Mouse (Mus musculus) brown adipose tissue, adult 24 weeks (tissue): ENCODE measurements at regions not wholly inside any gene's neighbourhood (a gene's known extent, or its start where the extent isn't known, plus 50 kb on each side); places are given as distances from the start of the nearest gene placed in this dataset.
A peak's percentile ranks its signal among the peaks of the same experiment; 100 is the strongest.

Experiments used
- H3K27ac ChIP-seq: fragments of 200-500 bp; replicated peaks from 2 replicates; pipeline ENCODE4 v1.5.1; 2012; ENCODE audit warnings: low read depth, mild to moderate bottlenecking, low read length
- H3K4me1 ChIP-seq: fragments of 200-500 bp; 2 replicates; pipeline ENCODE4 v1.6.1; 2012; ENCODE audit warnings: low read length, mixed read lengths; ENCODE audit not compliant: control insufficient read depth, insufficient read depth, insufficient read length
- H3K4me3 ChIP-seq: fragments of 200-500 bp; 2 replicates; pipeline ENCODE4 v1.5.1; 2012; ENCODE audit warnings: low read depth, mild to moderate bottlenecking, low read length, moderate library complexity; ENCODE audit not compliant: insufficient read depth

DNA sequence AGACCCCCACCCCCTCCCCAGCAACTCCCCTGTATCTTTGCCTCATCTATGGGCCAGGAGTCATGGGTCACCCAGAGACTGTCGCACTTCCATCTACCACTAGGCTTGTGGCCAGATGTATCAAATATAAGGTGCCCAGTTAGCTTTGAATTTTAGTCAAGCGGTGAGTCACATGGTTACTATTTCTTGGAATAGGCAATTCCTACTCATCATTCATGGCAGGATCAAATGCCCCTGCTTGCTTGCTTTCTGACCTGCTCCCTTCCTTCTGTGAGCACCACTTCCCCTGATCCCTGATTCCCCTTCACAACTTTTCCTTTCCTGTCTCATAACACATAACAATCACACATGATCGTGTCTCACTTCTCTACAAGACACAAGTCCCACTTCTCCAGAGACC lies 288.2 kb upstream of the Jarid2 start:
- Histone ChIP-seq H3K4me3 (no peak overlapping the region), H3K27ac (no peak overlapping the region), H3K4me1 (no peaks in the 10 kb centered on the region)

GRCm38 (mm10) chr13:44449216-44449830 lies 280.0 kb upstream of the Jarid2 start:
- H3K4me3 ChIP-seq = no peak overlapping the region
- H3K4me1 ChIP-seq = peaks cover 2% of the 10 kb centered on the region; the same call in 1 of the 2 replicates
- H3K27ac ChIP-seq = no peak overlapping the region

DNA sequence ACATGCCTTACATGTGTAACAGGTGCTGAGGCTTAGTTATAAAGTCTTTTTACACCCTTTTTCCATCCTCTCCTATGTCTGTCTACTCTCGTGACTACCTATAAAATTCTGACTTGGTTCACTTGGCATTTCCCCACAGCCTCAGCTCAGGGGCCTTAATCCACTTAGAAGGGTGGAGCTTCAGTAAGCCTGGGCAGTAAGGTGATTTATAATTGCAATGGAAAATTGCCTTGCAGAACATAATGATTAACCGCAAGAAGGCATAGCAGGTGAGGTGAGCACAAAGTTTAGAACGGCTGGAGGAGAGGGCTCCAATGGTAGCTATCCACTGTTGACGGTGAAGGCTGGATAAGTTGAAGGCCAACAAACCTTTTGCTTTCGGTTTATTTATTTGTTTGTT lies 278.1 kb upstream of the Jarid2 start:
- Histone ChIP-seq H3K4me1 (peaks cover 2% of the 10 kb centered on the region; the same call in 1 of the 2 replicates), H3K27ac (no peak overlapping the region), H3K4me3 (no peak overlapping the region)

DNA sequence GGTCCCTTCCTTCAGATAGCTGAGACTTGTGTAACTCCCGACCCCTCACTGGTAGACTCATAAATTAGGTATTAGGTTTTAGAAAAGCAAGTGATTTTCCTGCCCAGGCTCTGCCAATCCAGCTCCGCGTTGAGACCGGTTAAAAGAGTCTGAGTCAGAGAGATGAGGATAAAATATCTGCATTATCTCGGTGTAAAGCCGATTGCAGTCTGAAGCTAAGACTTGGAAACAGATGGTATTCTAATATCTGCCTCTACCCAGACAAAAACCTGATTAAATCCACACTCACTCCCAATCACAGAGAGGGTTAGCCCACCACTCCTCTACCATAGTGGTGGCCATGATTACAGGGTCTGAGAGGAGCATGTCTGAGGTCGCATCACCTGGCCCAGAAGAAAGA lies 276.1 kb upstream of the Jarid2 start:
- Histone ChIP-seq H3K27ac (no peak overlapping the region), H3K4me3 (no peak overlapping the region)

GRCm38 (mm10) chr13:44454136-44454535 lies 275.1 kb upstream of the Jarid2 start:
- Histone ChIP-seq H3K4me3 (no peak overlapping the region), H3K4me1 (peaks cover 2% of the 10 kb centered on the region; the same call in 1 of the 2 replicates), H3K27ac (no peak overlapping the region)

More for the DNA sequence above, 276.1 kb upstream of the Jarid2 start:
- H3K4me1 ChIP-seq = peaks cover 2% of the 10 kb centered on the region; the same call in 1 of the 2 replicates

- H3K4me1 ChIP-seq = peaks cover 2% of the 10 kb centered on the region; the same call in 1 of the 2 replicates
- H3K4me3 ChIP-seq = no peak overlapping the region
- H3K27ac ChIP-seq = no peak overlapping the region
These were observed 274.1 kb upstream of the Jarid2 start for GRCm38 (mm10) chr13:44455193-44455592.

GRCm38 (mm10) chr13:44458744-44459143 lies 270.5 kb upstream of the Jarid2 start:
- Histone ChIP-seq H3K27ac (no peak overlapping the region), H3K4me3 (no peak overlapping the region)

DNA sequence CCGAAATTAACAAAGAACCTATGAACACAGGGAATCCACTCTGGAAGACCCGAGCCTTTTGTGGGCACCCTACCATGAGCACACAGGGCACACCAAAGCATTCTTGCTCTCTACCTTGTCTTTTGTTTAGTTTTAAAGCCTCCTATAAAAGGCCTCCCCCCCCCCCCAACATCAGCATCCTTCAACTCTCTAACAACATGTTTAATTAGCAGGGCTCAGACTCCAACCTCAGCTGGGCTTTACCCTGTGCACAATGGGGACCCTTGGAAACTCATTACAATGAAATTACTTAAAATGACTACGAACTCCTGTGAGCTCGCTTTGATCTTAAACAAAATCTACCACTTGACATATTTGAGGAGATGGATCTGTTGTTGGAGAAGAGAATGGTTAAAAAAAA lies 270.1 kb upstream of the Jarid2 start:
- H3K4me3 ChIP-seq = no peak overlapping the region
- H3K4me1 ChIP-seq = no peaks in the 10 kb centered on the region
- no peak overlapping the region for H3K27ac ChIP-seq

More at GRCm38 (mm10) chr13:44458744-44459143, 270.5 kb upstream of the Jarid2 start:
- H3K4me1 ChIP-seq = no peaks in the 10 kb centered on the region

- Histone ChIP-seq H3K4me1 (no peaks in the 10 kb centered on the region), H3K27ac (no peak overlapping the region), H3K4me3 (no peak overlapping the region)
These were observed 265.6 kb upstream of the Jarid2 start for GRCm38 (mm10) chr13:44463675-44464074.

- H3K4me3 ChIP-seq = no peak overlapping the region
- no peak overlapping the region for H3K27ac ChIP-seq
- no peaks in the 10 kb centered on the region; the same call in 1 of the 2 replicates for H3K4me1 ChIP-seq
These were observed 263.7 kb upstream of the Jarid2 start for GRCm38 (mm10) chr13:44465567-44465966.

DNA sequence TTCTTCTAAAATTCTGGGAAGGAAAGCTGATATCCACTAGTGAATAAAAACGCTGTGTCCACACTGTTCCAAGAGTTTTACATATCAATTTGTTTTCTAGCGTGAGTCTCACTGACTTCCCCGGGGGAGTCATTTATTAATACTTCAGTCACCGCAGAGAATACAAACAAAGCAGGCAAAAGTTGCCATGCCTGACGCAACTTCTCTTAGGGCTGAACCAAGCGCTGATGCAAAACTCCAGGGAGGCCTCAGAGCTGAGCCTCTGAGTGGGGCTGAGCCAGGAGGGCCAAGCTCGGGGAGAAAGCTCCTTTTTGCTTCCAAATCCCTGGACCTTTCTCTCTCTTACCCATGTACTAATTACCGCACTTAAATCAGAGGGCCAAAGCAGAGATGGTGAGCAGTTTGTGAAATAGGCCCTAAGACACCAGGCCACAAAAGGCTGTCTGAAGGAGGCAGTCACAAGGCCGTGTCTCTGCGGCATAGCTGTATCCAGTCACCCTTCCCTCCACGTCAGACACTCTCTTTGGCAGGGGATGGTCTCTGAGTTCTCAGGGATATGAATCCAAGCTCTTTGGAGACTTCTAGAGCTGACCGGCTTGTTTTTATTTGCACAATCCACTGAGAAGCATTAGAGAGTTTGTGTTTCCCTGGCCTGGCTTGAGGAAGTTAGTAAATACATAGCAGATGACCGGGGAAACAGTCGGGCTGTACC lies 260.2 kb upstream of the Jarid2 start:
- no peak overlapping the region for H3K4me3 ChIP-seq
- H3K27ac ChIP-seq = peak overlapping the region; percentile 55
- no peaks in the 10 kb centered on the region; the same call in 1 of the 2 replicates for H3K4me1 ChIP-seq

DNA sequence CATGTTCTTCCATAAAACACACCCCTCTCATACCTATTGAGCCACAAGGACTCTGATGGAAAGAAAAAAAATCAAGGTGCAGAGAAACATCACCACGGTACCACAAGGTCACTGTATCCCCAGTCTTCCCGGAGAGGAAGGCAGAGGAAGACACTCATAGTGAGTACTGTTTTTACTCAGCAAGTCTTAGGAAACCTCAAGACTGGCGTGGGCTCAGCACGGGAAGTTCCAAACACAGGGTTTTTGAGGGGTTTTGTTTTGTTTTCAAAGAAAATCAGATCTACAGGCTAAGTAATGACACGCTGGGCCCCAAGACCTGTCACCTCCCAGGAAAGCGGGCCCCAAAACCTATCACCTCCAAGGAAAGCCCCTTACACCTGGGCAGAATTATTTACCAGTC lies 259.6 kb upstream of the Jarid2 start:
- no peaks in the 10 kb centered on the region; the same call in 1 of the 2 replicates for H3K4me1 ChIP-seq
- H3K4me3 ChIP-seq = no peak overlapping the region
- H3K27ac ChIP-seq = peak overlapping the region; percentile 53

GRCm38 (mm10) chr13:44473200-44473599 lies 256.1 kb upstream of the Jarid2 start:
- Histone ChIP-seq H3K4me1 (peaks cover 8% of the 10 kb centered on the region), H3K4me3 (no peak overlapping the region), H3K27ac (no peak overlapping the region)

DNA sequence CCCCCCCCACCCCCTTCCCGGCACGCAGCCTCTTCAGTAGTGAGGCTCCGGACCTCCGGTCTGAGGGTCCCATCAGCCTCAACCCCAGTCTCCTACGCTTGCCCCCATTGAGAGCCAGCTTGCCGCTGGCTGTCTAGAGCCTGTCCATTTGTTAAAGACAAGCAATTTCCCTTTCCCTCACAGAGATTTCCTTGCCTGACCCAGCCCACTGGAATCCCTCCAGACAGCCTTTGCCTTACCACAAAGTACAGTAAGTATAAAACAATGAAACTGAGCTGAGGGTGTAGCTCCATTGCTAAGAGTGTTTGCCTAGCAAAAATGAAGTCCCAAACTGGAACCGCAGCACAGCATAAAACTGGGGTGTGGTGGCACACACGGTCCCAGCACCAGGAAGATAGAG lies 252.4 kb upstream of the Jarid2 start:
- Histone ChIP-seq H3K27ac (no peak overlapping the region), H3K4me1 (peaks cover 19% of the 10 kb centered on the region), H3K4me3 (peak overlapping the region; percentile 11; the same call in 1 of the 2 replicates)

DNA sequence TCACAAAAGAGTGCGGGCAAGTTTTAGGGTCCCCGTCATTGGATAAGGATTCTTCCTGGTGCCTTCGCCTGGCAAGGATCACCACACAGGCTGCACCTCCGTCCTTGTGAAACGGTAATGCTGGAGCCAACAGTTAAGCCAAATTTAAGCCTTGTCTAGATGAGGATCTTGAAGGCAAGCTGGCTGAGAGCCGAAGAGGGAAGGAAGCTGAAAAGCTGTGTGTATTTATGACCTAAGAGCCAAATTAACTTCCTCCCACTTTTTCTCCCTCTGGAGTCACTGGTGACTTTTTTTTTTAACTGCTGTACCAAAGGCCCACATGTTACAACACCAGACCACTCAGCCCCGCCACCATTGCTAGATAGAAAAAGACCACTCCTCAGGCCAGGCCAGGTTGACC lies 249.1 kb upstream of the Jarid2 start:
- Histone ChIP-seq H3K4me1 (peaks cover 21% of the 10 kb centered on the region), H3K4me3 (no peak overlapping the region; the same call in 1 of the 2 replicates), H3K27ac (peak overlapping the region; percentile 29; the same call in 1 of the 2 replicates)

DNA sequence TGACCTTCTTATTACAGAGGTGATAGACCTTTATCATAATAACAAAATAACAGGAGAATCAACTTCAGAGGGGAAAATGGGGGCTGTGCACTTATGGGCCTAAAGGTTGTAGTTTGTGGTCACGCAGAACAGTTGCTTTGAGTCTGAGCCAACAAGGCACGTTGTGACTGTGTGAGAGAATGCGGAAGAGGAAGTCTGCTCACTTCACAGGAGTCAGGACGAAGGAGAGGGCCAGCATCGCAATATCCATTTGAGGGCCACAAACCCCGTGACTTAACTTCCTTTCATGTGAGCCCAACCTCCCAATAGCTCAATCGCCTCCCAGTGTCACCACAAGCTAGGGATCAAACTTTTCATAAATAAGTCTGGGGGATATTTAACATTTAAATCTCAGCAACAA lies 246.6 kb upstream of the Jarid2 start:
- Histone ChIP-seq H3K4me3 (no peak overlapping the region), H3K27ac (no peak overlapping the region), H3K4me1 (peaks cover 14% of the 10 kb centered on the region)
